Mouse (Mus musculus) natural killer cell, adult 2 months (primary cell): ENCODE results near the gene Ipo8.

ENCODE experiments used
- DNase-seq, 2 experiments: peaks; one replicate each; pipeline ENCODE4 v3.0.0; 2022; ENCODE audit warnings: low spot score in 2 of 2

Gene Ipo8

GRCm38 (mm10) chr6:148830748-148831727, at the start of gene Ipo8:
TSS of gene Ipo8 (minus strand) at chr6:148831467.
- DNase-seq, result peak; percentile 84 to 87

GRCm38 (mm10) chr6:148873911-148874310, 42.6 kb upstream of the Ipo8 start:
- no peak for DNase-seq

GRCm38 (mm10) chr6:148845629-148846028, 14.4 kb upstream of the Ipo8 start:
- no peak for DNase-seq

- no peak for DNase-seq
Observed at GRCm38 (mm10) chr6:148841760-148842159, 10.5 kb upstream of the Ipo8 start.

GRCm38 (mm10) chr6:148838460-148838859, 7.2 kb upstream of the Ipo8 start:
- DNase-seq, result no peak

GRCm38 (mm10) chr6:148831728-148832121, 458 bp upstream of the Ipo8 start:
- no peak for DNase-seq

GRCm38 (mm10) chr6:148830355-148830747, 916 bp downstream of the Ipo8 start:
- no peak for DNase-seq

GRCm38 (mm10) chr6:148826119-148826518, 5.1 kb downstream of the Ipo8 start:
- no peak for DNase-seq

GRCm38 (mm10) chr6:148818624-148819343, 12.5 kb downstream of the Ipo8 start:
- DNase-seq, result no peak

- no peak for DNase-seq
Observed at GRCm38 (mm10) chr6:148816751-148817150, 14.5 kb downstream of the Ipo8 start.

- DNase-seq, result no peak
Observed at GRCm38 (mm10) chr6:148811117-148811516, 20.1 kb downstream of the Ipo8 start.

GRCm38 (mm10) chr6:148799773-148800172, 31.5 kb downstream of the Ipo8 start:
- no peak for DNase-seq

GRCm38 (mm10) chr6:148795145-148795544, 36.1 kb downstream of the Ipo8 start:
- no peak for DNase-seq

- DNase-seq, result no peak
Observed at GRCm38 (mm10) chr6:148789010-148789673, 42.1 kb downstream of the Ipo8 start.

GRCm38 (mm10) chr6:148786186-148786585, 45.1 kb downstream of the Ipo8 start:
- DNase-seq, result no peak

GRCm38 (mm10) chr6:148784418-148784817, 46.8 kb downstream of the Ipo8 start:
- DNase-seq, result no peak

GRCm38 (mm10) chr6:148776236-148776635, 55.0 kb downstream of the Ipo8 start:
- no peak for DNase-seq

GRCm38 (mm10) chr6:148771423-148771822, 59.8 kb downstream of the Ipo8 start:
- no peak for DNase-seq

- DNase-seq, result no peak
Observed at GRCm38 (mm10) chr6:148768419-148768818, 62.8 kb downstream of the Ipo8 start.

- no peak for DNase-seq
Observed at GRCm38 (mm10) chr6:148767228-148767627, 64.0 kb downstream of the Ipo8 start.

GRCm38 (mm10) chr6:148761967-148762712, 69.1 kb downstream of the Ipo8 start:
- DNase-seq, result no peak
